Mouse (Mus musculus) layer of hippocampus, adult 11-12 months (tissue): ENCODE measurements around the gene Slc2a3.
"Not testable (repeated sequence)": the region's sequence is repeated elsewhere in the genome, so short reads cannot be mapped to it uniquely, and the experiment has no call there.

Experiments
- DNase-seq: peaks from one replicate; pipeline ENCODE4 v3.0.0; 2022; ENCODE audit warnings: low spot score

Slc2a3 gene

DNA sequence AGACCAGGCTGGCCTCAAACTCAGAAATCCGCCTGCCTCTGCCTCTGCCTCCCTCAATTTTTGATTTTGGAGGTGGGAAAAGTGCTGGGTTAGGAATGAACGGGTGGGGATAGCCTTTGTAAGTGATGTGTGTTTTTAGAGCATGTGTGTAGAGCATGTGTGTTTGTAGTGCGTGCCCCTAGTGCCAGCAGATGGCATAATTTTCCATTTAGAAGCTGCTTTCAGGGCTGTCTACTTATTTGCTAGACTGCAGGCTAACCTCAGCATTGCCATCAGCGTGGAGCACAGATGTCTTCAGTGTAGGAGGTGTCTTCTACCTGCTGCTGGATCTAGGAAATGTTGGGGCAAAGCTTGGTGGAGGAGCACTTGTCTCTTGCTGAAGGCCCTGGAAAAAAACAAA is 92.6 kb downstream of the Slc2a3 start:
- DNase-seq = no peak

- no peak for DNase-seq
These were observed 94.2 kb downstream of the Slc2a3 start, which contains the start of gene Nanog for GRCm38 (mm10) chr6:122707036-122707800. Gene Nanog, plus strand, starts transcription at chr6:122707489.

GRCm38 (mm10) chr6:122706337-122706840 is 95.1 kb downstream of the Slc2a3 start:
- no peak for DNase-seq

DNA sequence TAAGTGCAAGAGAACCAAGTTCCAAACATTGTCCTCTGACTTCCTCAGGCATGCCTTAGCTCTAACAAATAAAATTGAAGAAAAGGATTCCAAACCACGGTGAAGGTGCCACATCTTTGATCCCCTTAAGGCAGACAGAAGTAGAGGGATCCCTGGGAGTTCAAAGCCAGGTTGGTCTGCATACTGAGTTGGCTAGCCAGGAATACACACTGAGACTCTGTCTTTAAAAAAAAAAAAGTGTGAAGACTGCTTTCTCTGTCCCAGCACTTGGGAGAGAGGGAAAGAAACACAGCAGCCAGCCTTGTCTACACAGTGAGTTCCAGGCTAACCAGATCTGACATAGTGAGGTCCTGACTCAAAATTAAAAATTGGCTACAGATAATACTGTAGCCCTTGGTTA is 97.7 kb downstream of the Slc2a3 start:
- DNase-seq = no peak

GRCm38 (mm10) chr6:122703251-122703650 is 98.2 kb downstream of the Slc2a3 start:
- no peak for DNase-seq

DNA sequence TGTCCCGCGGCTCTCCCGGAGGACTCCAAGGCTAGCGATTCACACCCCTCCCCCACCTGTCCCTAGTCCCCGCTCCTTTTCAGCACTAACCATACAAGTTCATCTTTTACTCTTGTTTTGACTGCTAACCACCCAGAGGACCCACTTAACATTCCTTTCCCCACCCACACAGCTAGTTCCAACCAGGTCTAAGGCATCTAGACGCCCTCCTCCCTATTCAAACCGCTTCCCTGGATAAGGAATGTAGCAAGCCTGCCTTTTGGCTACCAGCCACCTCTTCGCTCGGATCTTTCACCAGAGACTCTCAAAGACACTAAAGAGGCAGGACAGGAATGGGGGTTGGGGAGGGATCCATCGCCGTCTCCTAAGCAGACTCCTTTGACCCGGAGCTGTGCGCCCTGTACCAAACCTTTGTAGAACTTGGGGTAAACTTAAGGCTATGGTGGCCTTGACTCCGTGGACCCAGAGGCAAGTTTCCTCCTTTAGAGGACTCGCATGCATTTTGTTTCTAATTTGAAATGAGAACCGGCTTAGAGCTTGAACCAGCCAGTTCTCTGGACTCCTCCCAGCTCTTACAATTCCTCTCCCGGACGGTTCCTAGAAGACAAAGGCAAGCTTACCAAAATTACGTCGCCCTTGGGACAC is 98.8 kb downstream of the Slc2a3 start:
- no peak for DNase-seq

GRCm38 (mm10) chr6:122701816-122702215 is 99.6 kb downstream of the Slc2a3 start:
- DNase-seq = no peak

- DNase-seq = not testable (repeated sequence)
These were observed 101.8 kb downstream of the Slc2a3 start for GRCm38 (mm10) chr6:122699628-122700027.

GRCm38 (mm10) chr6:122695398-122695797 is 106.0 kb downstream of the Slc2a3 start:
- DNase-seq = no peak

- DNase-seq = no peak
These were observed 111.4 kb downstream of the Slc2a3 start for GRCm38 (mm10) chr6:122690082-122690481.

DNA sequence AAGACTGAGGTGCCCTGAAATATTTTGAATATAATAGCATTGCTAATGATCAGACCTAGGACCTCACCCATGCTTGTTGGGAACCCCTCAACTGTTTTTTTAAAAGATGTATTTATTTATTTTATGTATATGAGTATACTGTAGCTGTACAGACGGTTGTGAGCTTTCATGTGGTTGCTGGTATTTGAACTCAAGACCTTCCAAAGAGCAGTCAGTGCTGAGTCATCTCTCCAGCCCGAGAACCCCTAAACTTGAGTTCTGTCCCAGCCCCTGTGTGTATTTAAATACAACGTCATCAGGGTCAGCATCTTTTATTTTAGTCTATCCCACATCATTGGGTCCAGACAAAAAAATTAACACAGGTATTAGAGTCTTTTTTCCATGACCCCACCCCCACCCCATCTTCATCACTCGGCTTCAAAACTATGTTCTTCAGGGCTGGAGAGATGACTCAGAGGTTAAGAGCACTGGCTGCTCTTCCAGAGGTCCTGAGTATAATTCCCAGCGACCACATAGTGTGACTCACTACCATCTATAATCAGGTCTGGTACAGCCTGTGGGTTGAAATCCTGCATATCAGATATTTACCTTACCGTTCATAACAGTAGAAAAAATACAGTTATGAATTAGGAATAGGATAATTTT is 111.9 kb downstream of the Slc2a3 start:
- no peak for DNase-seq

DNA sequence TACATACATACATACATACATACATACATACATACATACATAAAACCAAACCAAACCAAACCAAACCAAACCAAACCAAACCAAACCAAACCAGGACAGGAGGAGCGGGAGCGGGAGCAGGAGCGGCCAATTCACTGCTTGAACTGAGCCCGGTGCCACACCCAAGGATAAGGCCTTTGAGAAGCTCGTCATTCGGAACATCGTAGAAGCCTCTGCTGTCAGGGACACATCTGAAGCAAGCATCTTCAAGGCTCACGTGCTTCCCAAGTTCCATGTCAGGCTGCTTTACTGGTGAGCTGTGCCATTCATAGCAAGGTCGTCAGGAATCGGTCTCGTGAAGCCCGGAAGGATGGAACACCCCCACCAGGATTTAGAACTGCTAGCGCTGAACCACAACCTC is 114.7 kb downstream of the Slc2a3 start:
- no peak for DNase-seq

GRCm38 (mm10) chr6:122682646-122683045 is 118.8 kb downstream of the Slc2a3 start:
- peak; percentile 75 for DNase-seq
